Mouse (Mus musculus): ENCODE measurements around the gene Ttll12. TPM values are rescaled to one million over a fixed set of nuclear protein-coding genes. Genes with fewer than 3 reads are reported as not detected.
A peak's percentile ranks its signal among the peaks of the same experiment; 100 is the strongest.

Ttll12 gene
- polyA plus RNA-seq, 1 experiment from 2014 or later = 14.1 TPM

DNA sequence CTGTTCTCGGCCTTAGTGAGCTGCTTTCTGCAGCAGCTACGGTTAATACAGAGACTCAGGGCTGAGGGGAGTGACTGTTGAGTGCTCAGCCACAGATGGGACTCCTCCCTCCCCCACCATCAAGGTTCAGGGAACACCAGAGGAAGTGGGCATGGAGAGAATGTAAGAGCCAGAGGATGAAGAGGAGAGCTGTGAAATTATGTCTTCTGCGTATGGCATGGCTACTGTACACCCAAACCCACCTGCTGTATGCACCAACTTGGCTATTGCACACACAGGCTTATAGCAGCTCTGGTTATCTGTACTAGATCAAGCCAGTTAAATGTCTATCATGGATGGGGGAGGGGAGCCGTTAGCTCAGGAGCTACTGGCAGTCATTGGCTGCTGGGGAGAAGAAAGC lies 6.2 kb upstream of the Ttll12 start:
- 73% methylated on average over 4 of the region's 4 CpGs for WGBS

DNA sequence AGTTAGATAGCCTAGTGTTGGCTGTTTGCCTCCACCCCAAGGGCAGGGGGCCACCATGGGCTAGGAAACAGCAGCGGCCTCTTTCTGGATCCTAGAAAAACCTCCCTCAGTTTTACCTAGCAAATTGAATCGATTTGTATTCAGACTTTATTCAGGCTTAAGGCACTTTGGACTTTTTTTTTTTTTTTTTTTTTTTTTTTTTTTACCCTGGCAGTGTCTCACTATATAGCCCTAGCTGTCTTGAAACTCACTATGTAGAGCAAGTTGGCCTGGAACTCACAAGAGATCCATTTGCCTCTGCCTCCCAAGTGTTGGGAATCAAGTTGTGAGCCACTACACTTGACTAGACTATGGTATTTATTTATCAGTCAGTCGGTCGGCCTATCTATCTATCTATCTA lies 1.9 kb upstream of the Ttll12 start:
- Histone ChIP-seq H3K27me3 (replicated peaks; ENCODE audit: control insufficient read depth, insufficient read depth, low read length) (no peaks in the 10 kb centered on the region), H3K4me2 (replicated peaks; ENCODE audit: low read depth) (no peak overlapping the region), H3K9ac (ENCODE audit: low read depth, low read length) (no peak overlapping the region), H3K9me3 (ENCODE audit: control insufficient read depth) (no peaks in the 10 kb centered on the region), H3K36me3 (ENCODE audit: control insufficient read depth, insufficient read depth) (no peaks in the 10 kb centered on the region), H3K4me1 (replicated peaks; ENCODE audit: control insufficient read depth, insufficient read depth, low read length) (0 out of 2 replicates have a peak, but pooled peaks cover 7% of the 10 kb centered on the region), H3K27ac (ENCODE audit: low read depth, low read length) (no peak overlapping the region), H3K4me3 (ENCODE audit: low read depth, low read length) (no peak overlapping the region)
- TF ChIP-seq CTCF (IDR thresholded peaks at IDR 0.05; ENCODE audit: low read depth) = no peak
- ATAC-seq = no peak
- 83% methylated on average over 4 of the region's 4 CpGs for WGBS

More for the DNA sequence above, 6.2 kb upstream of the Ttll12 start:
- Histone ChIP-seq H3K27ac (ENCODE audit: low read depth, low read length) (no peak overlapping the region), H3K27me3 (replicated peaks; ENCODE audit: control insufficient read depth, insufficient read depth, low read length) (no peaks in the 10 kb centered on the region), H3K36me3 (ENCODE audit: control insufficient read depth, insufficient read depth) (no peaks in the 10 kb centered on the region), H3K4me1 (replicated peaks; ENCODE audit: control insufficient read depth, insufficient read depth, low read length) (no peaks in the 10 kb centered on the region), H3K4me2 (replicated peaks; ENCODE audit: low read depth) (no peak overlapping the region), H3K9me3 (ENCODE audit: control insufficient read depth) (no peaks in the 10 kb centered on the region), H3K9ac (ENCODE audit: low read depth, low read length) (no peak overlapping the region), H3K4me3 (ENCODE audit: low read depth, low read length) (no peak overlapping the region)
- no peak for ATAC-seq
- no peak for TF ChIP-seq CTCF (IDR thresholded peaks at IDR 0.05; ENCODE audit: low read depth)

DNA sequence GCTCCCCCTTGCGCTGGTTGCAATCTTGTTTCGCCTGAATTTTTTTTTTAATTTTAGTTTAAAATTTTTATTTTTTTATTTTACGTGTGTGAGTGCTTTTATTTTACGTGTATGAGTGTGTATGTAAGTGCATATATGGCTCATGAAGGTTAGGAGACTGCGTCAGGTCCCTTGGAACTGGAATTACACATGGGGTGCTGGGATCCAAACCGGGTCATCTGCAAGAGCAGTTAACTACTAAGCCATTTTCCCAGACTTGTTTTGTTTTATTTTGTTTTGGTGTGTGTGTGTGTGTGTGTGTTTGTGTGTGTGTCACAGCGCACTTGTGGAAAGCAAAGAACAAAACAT lies 381 bp upstream of the Ttll12 start:
- no peak for ATAC-seq
- Histone ChIP-seq H3K9ac (ENCODE audit: low read depth, low read length) (peak overlapping the region; percentile 54; the same call in 1 of the 2 replicates), H3K27ac (ENCODE audit: low read depth, low read length) (no peak overlapping the region), H3K4me2 (replicated peaks; ENCODE audit: low read depth) (peak overlapping the region; percentile 81), H3K4me3 (ENCODE audit: low read depth, low read length) (peak overlapping the region; percentile 71), H3K9me3 (ENCODE audit: control insufficient read depth) (no peaks in the 10 kb centered on the region), H3K27me3 (replicated peaks; ENCODE audit: control insufficient read depth, insufficient read depth, low read length) (no peaks in the 10 kb centered on the region), H3K4me1 (replicated peaks; ENCODE audit: control insufficient read depth, insufficient read depth, low read length) (0 out of 2 replicates have a peak, but pooled peaks cover 10% of the 10 kb centered on the region), H3K36me3 (ENCODE audit: control insufficient read depth, insufficient read depth) (no peaks in the 10 kb centered on the region)
- no peak for TF ChIP-seq CTCF (IDR thresholded peaks at IDR 0.05; ENCODE audit: low read depth)
- WGBS = 32% methylated on average over 7 of the region's 7 CpGs

DNA sequence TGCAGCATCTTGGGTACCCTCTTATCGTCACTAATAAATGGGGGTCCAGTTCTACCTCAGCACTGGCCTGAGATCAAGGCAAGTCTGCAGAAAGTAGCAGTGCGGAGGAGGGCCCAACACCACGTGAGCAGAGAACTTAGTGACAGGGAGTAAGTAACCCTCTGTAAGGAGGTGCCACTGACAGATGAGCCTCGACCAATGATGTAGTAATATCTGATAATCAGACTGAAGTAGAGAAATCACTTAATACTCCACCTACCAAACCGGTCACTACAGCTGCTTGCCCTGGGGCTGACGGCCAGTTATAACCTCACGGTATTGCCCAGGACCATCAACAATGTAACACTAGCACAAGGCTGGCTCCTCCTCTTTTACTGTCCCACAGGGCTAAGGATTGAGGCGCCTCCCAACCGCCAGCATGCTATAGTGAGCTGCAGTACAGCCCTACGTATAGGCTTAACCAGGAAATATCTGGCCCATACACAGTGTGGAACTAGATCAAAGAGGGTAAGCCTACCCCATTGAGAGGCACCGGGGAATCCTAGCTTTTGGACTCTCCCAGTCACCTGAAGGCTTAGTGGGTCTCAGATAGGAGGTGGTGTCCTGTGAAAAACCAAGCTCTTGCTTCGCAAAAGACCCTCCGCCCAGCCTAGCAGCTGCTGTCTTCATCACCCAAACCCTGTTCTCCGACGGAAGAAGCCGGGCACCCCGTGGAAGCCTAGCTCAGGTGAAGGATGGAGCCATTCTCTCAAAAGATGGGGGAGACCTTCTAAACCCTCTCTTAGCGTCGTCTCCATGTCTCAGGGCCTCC lies 1.1 kb downstream of the Ttll12 start:
- H3K27me3 ChIP-seq (replicated peaks; ENCODE audit: control insufficient read depth, insufficient read depth, low read length) = no peaks in the 10 kb centered on the region
- H3K4me1 ChIP-seq (replicated peaks; ENCODE audit: control insufficient read depth, insufficient read depth, low read length) = 0 out of 2 replicates have a peak, but pooled peaks cover 10% of the 10 kb centered on the region
- TF ChIP-seq CTCF (IDR thresholded peaks at IDR 0.05; ENCODE audit: low read depth) = no peak
- H3K27ac ChIP-seq (ENCODE audit: low read depth, low read length) = peak overlapping the region; percentile 9; the same call in 1 of the 2 replicates
- peak overlapping the region; percentile 54; the same call in 1 of the 2 replicates for H3K9ac ChIP-seq (ENCODE audit: low read depth, low read length)
- WGBS = 11% methylated on average over 19 of the region's 19 CpGs
- no peaks in the 10 kb centered on the region for H3K36me3 ChIP-seq (ENCODE audit: control insufficient read depth, insufficient read depth)
- peak; percentile 60 for ATAC-seq
- no peaks in the 10 kb centered on the region for H3K9me3 ChIP-seq (ENCODE audit: control insufficient read depth)
- H3K4me2 ChIP-seq (replicated peaks; ENCODE audit: low read depth) = peak overlapping the region; percentile 81
- H3K4me3 ChIP-seq (ENCODE audit: low read depth, low read length) = peak overlapping the region; percentile 71

DNA sequence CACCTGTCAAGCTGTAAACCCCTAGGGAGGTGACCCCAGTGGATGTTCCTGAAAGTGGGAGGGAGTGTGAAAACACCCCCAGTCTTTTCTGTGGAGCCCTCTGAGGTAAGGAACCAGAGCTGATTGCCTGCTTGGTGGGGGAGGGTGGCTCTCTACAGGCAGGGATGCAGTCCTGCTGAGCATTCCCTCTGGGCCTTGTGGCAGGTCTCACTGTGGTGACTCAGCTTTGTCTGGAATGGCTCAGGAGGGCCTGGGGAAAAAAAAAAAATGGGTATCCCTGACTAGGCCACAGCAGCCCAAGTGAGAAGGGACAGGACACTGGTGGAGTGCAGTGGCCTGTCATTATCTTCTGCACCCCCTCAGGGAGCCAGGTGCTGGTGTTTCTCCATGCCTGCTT lies 1.8 kb downstream of the Ttll12 start:
- Histone ChIP-seq H3K4me1 (replicated peaks; ENCODE audit: control insufficient read depth, insufficient read depth, low read length) (0 out of 2 replicates have a peak, but pooled peaks cover 10% of the 10 kb centered on the region), H3K36me3 (ENCODE audit: control insufficient read depth, insufficient read depth) (no peaks in the 10 kb centered on the region), H3K4me2 (replicated peaks; ENCODE audit: low read depth) (peak overlapping the region; percentile 81), H3K27ac (ENCODE audit: low read depth, low read length) (peak overlapping the region; percentile 21; the same call in 1 of the 2 replicates), H3K9ac (ENCODE audit: low read depth, low read length) (no peak overlapping the region), H3K27me3 (replicated peaks; ENCODE audit: control insufficient read depth, insufficient read depth, low read length) (no peaks in the 10 kb centered on the region), H3K4me3 (ENCODE audit: low read depth, low read length) (no peak overlapping the region), H3K9me3 (ENCODE audit: control insufficient read depth) (no peaks in the 10 kb centered on the region)
- no peak for TF ChIP-seq CTCF (IDR thresholded peaks at IDR 0.05; ENCODE audit: low read depth)
- ATAC-seq = no peak

DNA sequence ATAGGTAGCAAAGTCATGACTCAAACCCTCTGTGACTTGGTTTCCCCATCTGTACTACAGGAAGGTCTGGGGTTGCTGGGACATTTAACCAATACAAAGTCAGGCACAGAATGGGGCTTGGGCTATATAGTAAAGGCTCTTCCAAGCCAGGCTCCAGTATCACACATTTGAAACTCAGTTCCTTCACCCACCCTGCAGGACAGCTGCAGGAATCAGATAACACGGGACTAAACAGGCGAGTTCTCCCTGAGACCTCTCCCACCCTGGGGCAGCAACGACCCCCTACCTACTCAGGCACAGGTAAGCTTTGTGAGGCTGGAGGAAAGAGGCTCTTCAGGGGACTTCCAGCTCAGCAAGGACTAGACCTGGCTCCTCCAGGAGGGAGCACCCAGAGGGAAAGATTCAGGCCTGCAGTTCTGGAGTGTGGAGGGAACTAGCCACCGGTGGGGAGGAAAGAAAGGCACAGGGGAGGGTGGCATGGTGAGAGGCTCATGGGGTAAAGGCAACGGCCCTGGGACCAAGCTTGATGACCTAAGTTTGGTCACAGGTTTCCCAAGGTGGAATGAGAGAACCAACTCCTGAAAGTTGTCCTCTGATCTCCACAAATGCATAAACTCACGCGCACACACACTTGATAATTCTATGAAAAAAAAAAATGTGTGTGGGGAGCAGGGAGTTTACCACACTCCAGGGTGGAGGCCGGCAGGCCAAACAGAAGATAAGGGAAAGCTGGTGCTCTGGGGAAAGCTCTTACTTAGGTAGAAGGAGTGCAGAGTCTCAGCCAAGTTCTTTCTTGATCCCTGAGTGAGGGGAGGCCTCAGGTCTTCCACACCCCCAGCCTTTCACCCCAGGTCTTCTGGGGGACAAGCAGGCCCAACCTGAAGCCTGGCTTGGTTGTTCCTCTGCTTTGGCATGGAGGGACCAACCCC lies 2.4 kb downstream of the Ttll12 start:
- Histone ChIP-seq H3K27ac (ENCODE audit: low read depth, low read length) (0 out of 2 replicates have a peak overlapping the region, but pooled peaks have one; percentile 21), H3K27me3 (replicated peaks; ENCODE audit: control insufficient read depth, insufficient read depth, low read length) (no peaks in the 10 kb centered on the region), H3K9ac (ENCODE audit: low read depth, low read length) (no peak overlapping the region), H3K4me3 (ENCODE audit: low read depth, low read length) (no peak overlapping the region), H3K4me1 (replicated peaks; ENCODE audit: control insufficient read depth, insufficient read depth, low read length) (0 out of 2 replicates have a peak, but pooled peaks cover 10% of the 10 kb centered on the region), H3K9me3 (ENCODE audit: control insufficient read depth) (no peaks in the 10 kb centered on the region), H3K4me2 (replicated peaks; ENCODE audit: low read depth) (no peak overlapping the region), H3K36me3 (ENCODE audit: control insufficient read depth, insufficient read depth) (no peaks in the 10 kb centered on the region)
- WGBS = 55% methylated on average over 8 of the region's 8 CpGs
- ATAC-seq = no peak
- no peak for TF ChIP-seq CTCF (IDR thresholded peaks at IDR 0.05; ENCODE audit: low read depth)

Measured in intestine, postnatal 0 days (tissue).